In genomic region chr6:29535316-29535715, GRCm38 (mm10) we compare ENCODE assay signal across 14 mouse cellular contexts. TPM values are rescaled to one million over a fixed set of nuclear protein-coding genes. Genes with fewer than 3 reads are reported as not detected.
DNase-seq lines count a peak whose midpoint lies in the region; ATAC-seq lines count a peak whose summit lies in the region.
"Had no signal": no experiment of that assay in that cellular context is flagged by ENCODE, and none has a peak within 500 bp of the region (broad histone marks: within the 10 kb centered on the region; RNA-seq: fewer than 3 reads in every experiment).

No protein-coding gene starts in this region.

- no peak overlapping the region for H3K9ac ChIP-seq in lung, embryonic 16.5 days (ENCODE audit: low read length)
- no peak overlapping the region for H3K9ac ChIP-seq in stomach, embryonic 15.5 days
- H3K9ac ChIP-seq in midbrain, embryonic 15.5 days = no peak overlapping the region
- H3K9ac ChIP-seq: embryonic facial prominence, embryonic 15.5 days; neural tube, embryonic 13.5 days had no signal

- no peaks in the 10 kb centered on the region for H3K4me1 ChIP-seq in lung, embryonic 16.5 days (replicated peaks; ENCODE audit: control insufficient read depth, insufficient read depth, low read length)
- peaks cover 3% of the 10 kb centered on the region; the same call in 1 of the 2 replicates for H3K4me1 ChIP-seq in stomach, embryonic 15.5 days
- no peaks in the 10 kb centered on the region for H3K4me1 ChIP-seq in midbrain, embryonic 15.5 days
- H3K4me1 ChIP-seq: embryonic facial prominence, embryonic 15.5 days; neural tube, embryonic 13.5 days had no signal

- ATAC-seq in lung, embryonic 16.5 days (ENCODE audit: low read depth) = peak; percentile 26; the same call in 1 of the 2 replicates
- 0 out of 2 replicates have a peak, but pooled peaks have one; percentile 33 for ATAC-seq in stomach, embryonic 15.5 days (ENCODE audit: insufficient read depth, low FRiP score, low read depth)
- ATAC-seq in midbrain, embryonic 15.5 days (replicated peaks) = no peak

- 57% methylated on average over 6 of the region's 6 CpGs for WGBS in lung, embryonic 16.5 days
- WGBS in stomach, embryonic 15.5 days = 60% methylated on average over 6 of the region's 6 CpGs
- 70% methylated on average over 6 of the region's 6 CpGs for WGBS in midbrain, embryonic 15.5 days

- no peak overlapping the region for H3K4me3 ChIP-seq in lung, embryonic 16.5 days (ENCODE audit: low read length)
- no peak overlapping the region for H3K4me3 ChIP-seq in stomach, embryonic 15.5 days (replicated peaks)
- H3K4me3 ChIP-seq in midbrain, embryonic 15.5 days = no peak overlapping the region
- H3K4me3 ChIP-seq: embryonic facial prominence, embryonic 15.5 days; hindbrain, embryonic 10.5 days; neural tube, embryonic 13.5 days had no signal

- no peak for DNase-seq in lung, postnatal 14 days
- DNase-seq in adrenal gland, postnatal 36 days = peak; percentile 56 to 59
- DNase-seq in kidney, adult 8-10 months = peak; percentile 46 to 65
- DNase-seq in right cerebral cortex, postnatal 4 days = no peak
- no peak for DNase-seq in embryo, embryonic 11 days
- DNase-seq: left cerebral cortex, postnatal 4 days; thymus, adult 18-20 months had no signal

- no peaks in the 10 kb centered on the region for H3K9me3 ChIP-seq in lung, embryonic 16.5 days (ENCODE audit: control insufficient read depth, low read length)
- H3K9me3 ChIP-seq in stomach, embryonic 15.5 days = no peaks in the 10 kb centered on the region
- no peaks in the 10 kb centered on the region for H3K9me3 ChIP-seq in midbrain, embryonic 15.5 days
- H3K9me3 ChIP-seq: embryonic facial prominence, embryonic 15.5 days; hindbrain, embryonic 10.5 days; neural tube, embryonic 13.5 days had no signal

- no peak overlapping the region for H3K4me2 ChIP-seq in lung, embryonic 16.5 days (ENCODE audit: low read depth, low read length)
- H3K4me2 ChIP-seq in stomach, embryonic 15.5 days = no peak overlapping the region
- H3K4me2 ChIP-seq in midbrain, embryonic 15.5 days = no peak overlapping the region
- H3K4me2 ChIP-seq: embryonic facial prominence, embryonic 15.5 days; midbrain, embryonic 11.5 days; neural tube, embryonic 13.5 days had no signal

- H3K27ac ChIP-seq in lung, embryonic 16.5 days (ENCODE audit: low read length) = no peak overlapping the region
- no peak overlapping the region for H3K27ac ChIP-seq in stomach, embryonic 15.5 days
- H3K27ac ChIP-seq in midbrain, embryonic 15.5 days = no peak overlapping the region
- H3K27ac ChIP-seq: embryonic facial prominence, embryonic 15.5 days; hindbrain, embryonic 10.5 days; neural tube, embryonic 13.5 days had no signal

- no peaks in the 10 kb centered on the region for H3K36me3 ChIP-seq in lung, embryonic 16.5 days (ENCODE audit: control insufficient read depth, insufficient read depth, low read length)
- peaks cover 4% of the 10 kb centered on the region for H3K36me3 ChIP-seq in stomach, embryonic 15.5 days
- no peaks in the 10 kb centered on the region; the same call in 1 of the 2 replicates for H3K36me3 ChIP-seq in midbrain, embryonic 15.5 days (replicated peaks)

- no peaks in the 10 kb centered on the region for H3K27me3 ChIP-seq in lung, embryonic 16.5 days (ENCODE audit: control insufficient read depth, insufficient read depth, low read depth, low read length)
- H3K27me3 ChIP-seq in stomach, embryonic 15.5 days (replicated peaks) = no peaks in the 10 kb centered on the region
- peaks cover 9% of the 10 kb centered on the region for H3K27me3 ChIP-seq in midbrain, embryonic 15.5 days (replicated peaks)

RNA-seq across cellular contexts. Expression of gene Irf5, which starts 8.9 kb away (rescaled TPM):
- polyA plus RNA-seq in lung, embryonic 16.5 days (2015; fragmentation: Nextera tagmentation; extraction: Ambion mirVana) = 5.5 and 6.8 TPM in 2 replicates
- 1 to 10 TPM; 4.4 to 4.9 TPM for total RNA-seq in adrenal gland, postnatal 36 days (2021)
- polyA plus RNA-seq in stomach, embryonic 15.5 days (2015; fragmentation: Nextera tagmentation; extraction: Ambion mirVana) = 8.9 and 11.1 TPM in 2 replicates
- 2.0 and 2.1 TPM in 2 replicates for polyA plus RNA-seq in midbrain, embryonic 15.5 days (2015; fragmentation: Nextera tagmentation; extraction: Ambion mirVana)

RNA-seq across cellular contexts. Expression of gene Kcp, which starts 27.6 kb away (rescaled TPM):
- polyA plus RNA-seq in lung, embryonic 16.5 days (2015; fragmentation: Nextera tagmentation; extraction: Ambion mirVana) = 11.5 and 12.6 TPM in 2 replicates
- total RNA-seq in adrenal gland, postnatal 36 days (2021) = 1 to 10 TPM; 3.5 to 4.6 TPM
- 20.3 and 20.7 TPM in 2 replicates for polyA plus RNA-seq in stomach, embryonic 15.5 days (2015; fragmentation: Nextera tagmentation; extraction: Ambion mirVana)
- 18.9 and 20.9 TPM in 2 replicates for polyA plus RNA-seq in midbrain, embryonic 15.5 days (2015; fragmentation: Nextera tagmentation; extraction: Ambion mirVana)

Comparison
In these comparisons a context has a peak if more than half of its experiments do, and no peak if none do; other contexts are left out.
1. DNase-seq: peak in adrenal gland, postnatal 36 days (2 of 2) and kidney, adult 8-10 months (2 of 2); none in lung, postnatal 14 days (single experiment), right cerebral cortex, postnatal 4 days (single experiment) and embryo, embryonic 11 days (single experiment).